Mouse (Mus musculus) forebrain, embryonic 14.5 days (tissue): Measurements from ENCODE around the gene Palld. TPM values are rescaled to one million over a fixed set of nuclear protein-coding genes. Genes with fewer than 3 reads are reported as not detected.

Source experiments
- ATAC-seq: fragments of 200-750 bp; cut with Nextera tagmentation; 2 replicates; pipeline ENCODE4 v1.8.0; 2017; ENCODE audit warnings: mild to moderate bottlenecking, moderate library complexity
- DNase-seq: peaks from one replicate; pipeline ENCODE4 v3.0.0-alpha.2; 2015; ENCODE audit warnings: low spot score
- H3K27ac ChIP-seq: fragments of 300-500 bp; sonication (generic); 2 replicates; pipeline ENCODE4 v1.5.1; 2014; ENCODE audit warnings: low read depth, mild to moderate bottlenecking, control low read depth, low read length, moderate library complexity
- H3K27me3 ChIP-seq: fragments of 300-500 bp; sonication (generic); replicated peaks from 2 replicates; pipeline ENCODE4 v1.6.1; 2014; ENCODE audit warnings: low read length, control low read depth, mixed read lengths; ENCODE audit not compliant: control insufficient read depth, insufficient read depth
- H3K36me3 ChIP-seq: fragments of 300-500 bp; sonication (generic); 2 replicates; pipeline ENCODE4 v1.6.1; 2014; ENCODE audit warnings: low read length, control low read depth; ENCODE audit not compliant: control insufficient read depth, insufficient read depth
- H3K4me1 ChIP-seq: fragments of 300-500 bp; sonication (generic); 2 replicates; pipeline ENCODE4 v1.6.1; 2014; ENCODE audit warnings: antibody characterized with exemption, low read length, control low read depth; ENCODE audit not compliant: control insufficient read depth, insufficient read depth
- H3K4me2 ChIP-seq: fragments of 300-500 bp; sonication (generic); 2 replicates; pipeline ENCODE4 v1.6.1; 2014; ENCODE audit warnings: mild to moderate bottlenecking, control low read depth, low read length
- H3K4me3 ChIP-seq: fragments of 300-500 bp; sonication (generic); 2 replicates; pipeline ENCODE4 v1.5.1; 2014; ENCODE audit warnings: low read depth, low read length, control low read depth
- H3K9ac ChIP-seq: fragments of 300-500 bp; sonication (generic); 2 replicates; pipeline ENCODE4 v1.6.1; 2014; ENCODE audit warnings: mild to moderate bottlenecking, low read length, control low read depth, moderate library complexity
- H3K9me3 ChIP-seq: fragments of 300-500 bp; sonication (generic); replicated peaks from 2 replicates; pipeline ENCODE4 v1.6.1; 2016; ENCODE audit warnings: low read length, control low read depth, mixed read lengths; ENCODE audit not compliant: control insufficient read depth
- WGBS: fragments of 180-500 bp; shearing (Covaris S2); extraction: QIAGEN DNeasy Blood & Tissue Kit; methylation state at CpG from one replicate; pipeline ENCODE4 v1.1.7; 2014; 5-methylcytosine and 5-hydroxymethylcytosine counted together
- polyA plus RNA-seq: library from polyadenylated mRNA; unstranded; fragments of >200 nt; fragmentation: Nextera tagmentation; extraction: Ambion mirVana; gene quantifications from 2 replicates; pipeline ENCODE4 v1.2.1, GENCODE M21; 2014

Gene Palld
- polyA plus RNA-seq, 1 experiment from 2014 or later = 15.9 TPM

- Histone ChIP-seq H3K4me1 (no peaks in the 10 kb centered on the region), H3K9me3 (no peaks in the 10 kb centered on the region), H3K27ac (no peak overlapping the region), H3K4me2 (no peak overlapping the region), H3K9ac (no peak overlapping the region), H3K4me3 (no peak overlapping the region), H3K36me3 (no peaks in the 10 kb centered on the region), H3K27me3 (no peaks in the 10 kb centered on the region)
- no peak for DNase-seq
- WGBS = 81% methylated on average over 1 of the region's 1 CpGs
- no peak for ATAC-seq
These were observed 105.0 kb downstream of the Palld start for GRCm38 (mm10) chr8:61797391-61797947.

DNA sequence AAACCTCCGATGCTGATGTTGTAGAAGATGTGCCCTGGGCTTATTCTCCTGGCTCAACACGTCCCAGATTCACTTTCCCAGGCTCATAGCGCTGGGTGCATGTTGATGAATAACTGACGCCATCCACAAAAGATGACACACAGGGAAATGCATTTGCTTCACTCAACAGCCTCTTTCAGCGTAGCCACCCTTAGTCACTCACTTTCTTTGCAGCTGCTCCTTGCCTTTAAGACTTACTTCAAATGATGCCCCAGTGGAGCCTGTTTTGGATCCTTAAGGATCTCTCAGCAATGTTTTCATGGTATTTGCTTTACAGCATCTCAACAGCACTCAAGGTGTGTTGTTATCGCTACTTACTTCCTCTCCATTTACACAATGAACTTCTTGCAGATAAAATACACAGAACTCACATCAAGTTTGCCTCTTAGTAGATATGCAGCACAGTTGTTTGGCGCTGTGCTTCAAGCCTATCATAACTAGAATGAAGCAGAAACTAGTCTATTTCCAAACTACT is 105.9 kb downstream of the Palld start:
- ATAC-seq = no peak
- WGBS = 85% methylated on average over 7 of the region's 7 CpGs
- H3K4me3 ChIP-seq = no peak overlapping the region

DNA sequence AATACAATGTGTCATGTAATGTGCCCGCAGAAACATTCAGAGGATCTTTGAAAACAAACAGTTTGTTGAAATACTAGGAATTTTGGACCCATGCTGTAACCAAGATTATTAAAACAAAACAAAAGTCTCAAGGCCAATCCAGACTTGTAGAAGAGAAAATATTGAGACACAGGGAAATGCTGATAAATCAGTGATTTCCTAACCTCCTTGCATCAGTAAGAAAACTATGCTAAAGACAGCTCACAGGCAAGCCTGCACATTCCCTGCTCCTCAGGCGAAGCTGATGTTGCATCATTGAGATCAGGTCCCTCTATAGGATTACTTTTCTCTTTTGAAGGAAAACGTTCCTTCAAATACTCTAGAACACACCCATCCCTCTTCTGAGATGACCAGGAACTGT is 112.5 kb downstream of the Palld start:
- H3K4me2 ChIP-seq = no peak overlapping the region
- H3K9ac ChIP-seq = no peak overlapping the region
- no peaks in the 10 kb centered on the region for H3K4me1 ChIP-seq
- H3K27ac ChIP-seq = no peak overlapping the region
- no peaks in the 10 kb centered on the region for H3K36me3 ChIP-seq
- H3K27me3 ChIP-seq = no peaks in the 10 kb centered on the region
- WGBS = 79% methylated on average over 3 of the region's 3 CpGs
- no peak for ATAC-seq
- no peak for DNase-seq
- no peaks in the 10 kb centered on the region for H3K9me3 ChIP-seq
- H3K4me3 ChIP-seq = no peak overlapping the region

More for the DNA sequence above, 105.9 kb downstream of the Palld start:
- H3K27me3 ChIP-seq = no peaks in the 10 kb centered on the region
- no peak overlapping the region for H3K4me2 ChIP-seq
- no peaks in the 10 kb centered on the region for H3K36me3 ChIP-seq
- no peak overlapping the region for H3K9ac ChIP-seq
- H3K9me3 ChIP-seq = no peaks in the 10 kb centered on the region
- no peaks in the 10 kb centered on the region for H3K4me1 ChIP-seq
- no peak overlapping the region for H3K27ac ChIP-seq
- DNase-seq = no peak

GRCm38 (mm10) chr8:61789289-61789688 is 113.2 kb downstream of the Palld start:
- Histone ChIP-seq H3K4me1 (no peaks in the 10 kb centered on the region), H3K27ac (no peak overlapping the region), H3K4me2 (no peak overlapping the region), H3K4me3 (no peak overlapping the region), H3K9ac (no peak overlapping the region), H3K9me3 (no peaks in the 10 kb centered on the region), H3K27me3 (no peaks in the 10 kb centered on the region), H3K36me3 (no peaks in the 10 kb centered on the region)
- no peak for DNase-seq
- ATAC-seq = no peak
- WGBS = 93% methylated on average over 5 of the region's 5 CpGs

GRCm38 (mm10) chr8:61782931-61783491 is 119.5 kb downstream of the Palld start:
- 83% methylated on average over 7 of the region's 7 CpGs for WGBS
- Histone ChIP-seq H3K9me3 (no peaks in the 10 kb centered on the region), H3K4me3 (no peak overlapping the region), H3K27ac (no peak overlapping the region), H3K4me1 (no peaks in the 10 kb centered on the region), H3K36me3 (no peaks in the 10 kb centered on the region), H3K4me2 (no peak overlapping the region), H3K27me3 (no peaks in the 10 kb centered on the region), H3K9ac (no peak overlapping the region)
- ATAC-seq = no peak
- no peak for DNase-seq

- Histone ChIP-seq H3K4me3 (no peak overlapping the region), H3K9me3 (no peaks in the 10 kb centered on the region), H3K9ac (no peak overlapping the region), H3K4me1 (no peaks in the 10 kb centered on the region), H3K4me2 (no peak overlapping the region), H3K36me3 (no peaks in the 10 kb centered on the region), H3K27ac (no peak overlapping the region), H3K27me3 (no peaks in the 10 kb centered on the region)
- ATAC-seq (no peak), DNase-seq (no peak)
- WGBS = 84% methylated on average over 5 of the region's 5 CpGs
These were observed 121.7 kb downstream of the Palld start for GRCm38 (mm10) chr8:61780652-61781257.

- Histone ChIP-seq H3K4me1 (no peaks in the 10 kb centered on the region), H3K27me3 (no peaks in the 10 kb centered on the region), H3K9me3 (no peaks in the 10 kb centered on the region), H3K36me3 (no peaks in the 10 kb centered on the region), H3K27ac (no peak overlapping the region), H3K4me3 (no peak overlapping the region), H3K4me2 (no peak overlapping the region), H3K9ac (no peak overlapping the region)
- ATAC-seq = no peak
- DNase-seq = no peak
- WGBS = 86% methylated on average over 3 of the region's 3 CpGs
These were observed 124.3 kb downstream of the Palld start for GRCm38 (mm10) chr8:61778194-61778593.

DNA sequence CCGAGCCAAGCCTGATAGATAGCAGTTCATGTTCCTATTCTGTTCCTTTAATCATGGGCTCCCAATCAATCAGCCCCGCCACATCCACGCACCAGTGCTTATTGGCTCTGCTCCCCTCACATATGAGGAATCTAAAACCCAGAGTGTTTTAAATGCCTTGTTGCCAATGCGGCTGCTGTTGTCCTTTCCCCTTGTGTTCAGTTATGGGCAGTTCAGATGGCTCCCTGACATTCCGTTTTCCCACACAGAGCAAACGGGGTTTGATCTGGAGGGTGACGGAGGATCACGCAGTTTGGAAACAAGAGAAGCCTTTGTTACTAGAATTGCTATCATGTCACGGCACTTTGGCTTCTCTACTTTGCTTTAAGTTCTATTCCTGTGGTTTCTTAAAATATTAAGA is 125.9 kb downstream of the Palld start:
- no peaks in the 10 kb centered on the region for H3K9me3 ChIP-seq
- ATAC-seq (no peak), DNase-seq (no peak)
- H3K27me3 ChIP-seq = no peaks in the 10 kb centered on the region
- no peak overlapping the region for H3K4me2 ChIP-seq
- 80% methylated on average over 9 of the region's 9 CpGs for WGBS
- no peak overlapping the region for H3K4me3 ChIP-seq
- no peak overlapping the region for H3K27ac ChIP-seq
- no peaks in the 10 kb centered on the region for H3K36me3 ChIP-seq
- H3K4me1 ChIP-seq = no peaks in the 10 kb centered on the region
- no peak overlapping the region for H3K9ac ChIP-seq

- Histone ChIP-seq H3K4me1 (no peaks in the 10 kb centered on the region), H3K27ac (no peak overlapping the region), H3K27me3 (no peaks in the 10 kb centered on the region), H3K4me3 (no peak overlapping the region), H3K9me3 (no peaks in the 10 kb centered on the region), H3K36me3 (no peaks in the 10 kb centered on the region), H3K4me2 (no peak overlapping the region), H3K9ac (no peak overlapping the region)
- 78% methylated on average over 6 of the region's 6 CpGs for WGBS
- no peak for ATAC-seq
- DNase-seq = no peak
These were observed 126.6 kb downstream of the Palld start for GRCm38 (mm10) chr8:61775936-61776335.
